Mouse (Mus musculus) ES-Bruce4 (cell line): Measurements from ENCODE around the gene Bank1.

Source experiments
- CTCF ChIP-seq: IDR thresholded peaks from one replicate; pipeline ENCODE4 v1.8.1; 2011; ENCODE audit warnings: low read depth, low read length
- EP300 ChIP-seq: IDR thresholded peaks from 2 replicates; pipeline ENCODE4 v1.6.1; 2011; ENCODE audit warnings: low read depth, low read length; ENCODE audit not compliant: insufficient read depth
- POLR2A ChIP-seq: IDR thresholded peaks from one replicate; pipeline ENCODE4 v1.8.1; 2011; ENCODE audit warnings: low read length; ENCODE audit not compliant: insufficient read depth

GRCm38 (mm10) chr3:136150886-136151285, 175.0 kb downstream of the Bank1 start:
- no peak for TF ChIP-seq CTCF
- no peak for TF ChIP-seq POLR2A
- TF ChIP-seq EP300, result no peak
